Mouse (Mus musculus) kidney, embryonic 14.5 days (tissue): ENCODE results near the gene Gpd2. TPM values are rescaled to one million over a fixed set of nuclear protein-coding genes. Genes with fewer than 3 reads are reported as not detected.

Experiments used
- ATAC-seq: fragments of 200-750 bp; cut with Nextera tagmentation; 2 replicates; pipeline ENCODE4 v1.8.0; 2017; ENCODE audit warnings: moderate number of reproducible peaks, mild to moderate bottlenecking, moderate TSS enrichment, moderate library complexity; ENCODE audit not compliant: low FRiP score, low TSS enrichment
- H3K27ac ChIP-seq: fragments of 300-500 bp; sonication (generic); 2 replicates; pipeline ENCODE4 v1.5.1; 2014; ENCODE audit warnings: low read depth, mild to moderate bottlenecking, low read length, moderate library complexity, mixed read lengths
- H3K27me3 ChIP-seq: fragments of 300-500 bp; sonication (generic); 2 replicates; pipeline ENCODE4 v1.6.1; 2014; ENCODE audit warnings: mild to moderate bottlenecking, low read length; ENCODE audit not compliant: control insufficient read depth, insufficient read depth
- H3K36me3 ChIP-seq: fragments of 300-500 bp; sonication (generic); 2 replicates; pipeline ENCODE4 v1.6.1; 2014; ENCODE audit warnings: low read length, mixed read lengths; ENCODE audit not compliant: control insufficient read depth, insufficient read depth
- H3K4me1 ChIP-seq: fragments of 300-500 bp; sonication (generic); 2 replicates; pipeline ENCODE4 v1.6.1; 2014; ENCODE audit warnings: low read length, mixed read lengths; ENCODE audit not compliant: control insufficient read depth, insufficient read depth
- H3K4me2 ChIP-seq: fragments of 300-500 bp; sonication (generic); replicated peaks from 2 replicates; pipeline ENCODE4 v1.6.1; 2014; ENCODE audit warnings: low read depth, mild to moderate bottlenecking, low read length
- H3K4me3 ChIP-seq: fragments of 300-500 bp; sonication (generic); 2 replicates; pipeline ENCODE4 v1.5.1; 2014; ENCODE audit warnings: mild to moderate bottlenecking, low read length
- H3K9ac ChIP-seq: fragments of 300-500 bp; sonication (generic); 2 replicates; pipeline ENCODE4 v1.6.1; 2014; ENCODE audit warnings: low read depth, mild to moderate bottlenecking, low read length, moderate library complexity
- H3K9me3 ChIP-seq: fragments of 300-500 bp; sonication (generic); 2 replicates; pipeline ENCODE4 v1.6.1; 2016; ENCODE audit warnings: low read length; ENCODE audit not compliant: control insufficient read depth
- WGBS: fragments of 180-500 bp; shearing (Covaris S2); extraction: QIAGEN DNeasy Blood & Tissue Kit; methylation state at CpG from one replicate; pipeline ENCODE4 v1.1.7; 2014; 5-methylcytosine and 5-hydroxymethylcytosine counted together
- polyA plus RNA-seq: library from polyadenylated mRNA; unstranded; fragments of >200 nt; fragmentation: Nextera tagmentation; extraction: Ambion mirVana; gene quantifications from 2 replicates; pipeline ENCODE4 v1.2.1, GENCODE M21; 2014

Gene Gpd2
- polyA plus RNA-seq, 1 experiment from 2014 or later: 19.7 TPM

DNA sequence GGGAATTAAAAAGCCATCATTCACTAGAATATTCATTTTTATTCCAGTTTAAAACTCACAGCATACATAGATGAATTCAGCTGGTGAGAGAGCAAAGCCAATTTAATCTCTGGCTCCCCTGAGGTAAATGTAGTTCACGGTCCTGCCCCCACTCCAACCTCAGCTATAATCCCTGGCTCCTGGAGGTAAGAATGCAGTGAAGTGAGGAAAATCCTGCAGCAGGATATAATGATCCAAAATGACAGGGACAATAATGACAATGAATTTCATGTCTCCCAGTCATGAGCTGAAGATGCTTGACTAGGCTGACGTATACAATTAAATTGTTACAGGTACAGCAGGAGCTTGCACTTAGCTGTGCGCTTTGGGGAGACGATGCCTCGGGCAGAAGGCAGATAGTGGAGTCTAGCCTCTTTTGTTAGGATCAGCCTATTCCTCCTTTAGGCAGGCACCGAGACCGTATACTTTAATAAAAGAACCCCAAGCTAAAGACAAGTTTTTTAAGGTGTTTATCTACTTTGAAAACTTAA lies 74.9 kb downstream of the Gpd2 start:
- no peaks in the 10 kb centered on the region for H3K36me3 ChIP-seq
- no peak for ATAC-seq
- H3K4me1 ChIP-seq: no peaks in the 10 kb centered on the region
- no peak overlapping the region for H3K4me2 ChIP-seq
- WGBS: 59% methylated on average over 7 of the region's 7 CpGs
- H3K27me3 ChIP-seq: no peaks in the 10 kb centered on the region
- no peak overlapping the region for H3K4me3 ChIP-seq
- H3K9me3 ChIP-seq: no peaks in the 10 kb centered on the region
- H3K9ac ChIP-seq: no peak overlapping the region
- no peak overlapping the region for H3K27ac ChIP-seq

DNA sequence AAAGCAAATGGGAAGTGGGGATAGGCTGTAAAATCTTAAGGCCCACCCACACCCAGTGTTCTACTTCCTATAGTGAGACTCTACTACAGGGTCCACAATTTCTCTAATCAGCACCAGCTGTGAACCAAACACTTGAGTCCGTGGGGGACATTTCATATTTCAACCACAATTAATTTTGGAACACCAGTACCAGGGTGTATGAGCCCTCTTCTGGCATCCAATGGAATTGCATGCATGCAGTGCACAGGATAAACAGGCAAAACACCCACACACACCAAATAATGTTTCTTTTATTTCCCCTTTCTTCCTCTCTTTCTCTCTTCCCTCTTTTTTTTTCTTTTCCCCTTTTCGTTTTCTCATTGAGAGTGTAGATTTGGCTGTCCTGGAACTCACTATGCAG lies 78.6 kb downstream of the Gpd2 start:
- H3K36me3 ChIP-seq: no peaks in the 10 kb centered on the region
- H3K27me3 ChIP-seq: no peaks in the 10 kb centered on the region
- H3K9me3 ChIP-seq: no peaks in the 10 kb centered on the region
- H3K9ac ChIP-seq: no peak overlapping the region
- no peaks in the 10 kb centered on the region for H3K4me1 ChIP-seq
- H3K27ac ChIP-seq: no peak overlapping the region
- no peak for ATAC-seq
- H3K4me2 ChIP-seq: no peak overlapping the region
- 67% methylated on average over 2 of the region's 2 CpGs for WGBS
- H3K4me3 ChIP-seq: no peak overlapping the region

- Histone ChIP-seq H3K36me3 (no peaks in the 10 kb centered on the region), H3K9me3 (no peaks in the 10 kb centered on the region), H3K4me1 (no peaks in the 10 kb centered on the region), H3K4me2 (no peak overlapping the region), H3K27ac (no peak overlapping the region), H3K27me3 (no peaks in the 10 kb centered on the region), H3K4me3 (no peak overlapping the region), H3K9ac (no peak overlapping the region)
- no peak for ATAC-seq
- 67% methylated on average over 3 of the region's 3 CpGs for WGBS
Observed at GRCm38 (mm10) chr2:57318336-57318735, 80.9 kb downstream of the Gpd2 start.

- no peaks in the 10 kb centered on the region for H3K36me3 ChIP-seq
- ATAC-seq: no peak
- H3K4me3 ChIP-seq: no peak overlapping the region
- H3K9me3 ChIP-seq: no peaks in the 10 kb centered on the region
- WGBS: 89% methylated on average over 8 of the region's 8 CpGs
- no peaks in the 10 kb centered on the region for H3K27me3 ChIP-seq
- no peaks in the 10 kb centered on the region for H3K4me1 ChIP-seq
- H3K4me2 ChIP-seq: no peak overlapping the region
- no peak overlapping the region for H3K27ac ChIP-seq
- H3K9ac ChIP-seq: no peak overlapping the region
Observed at GRCm38 (mm10) chr2:57326091-57326490, 88.7 kb downstream of the Gpd2 start.

DNA sequence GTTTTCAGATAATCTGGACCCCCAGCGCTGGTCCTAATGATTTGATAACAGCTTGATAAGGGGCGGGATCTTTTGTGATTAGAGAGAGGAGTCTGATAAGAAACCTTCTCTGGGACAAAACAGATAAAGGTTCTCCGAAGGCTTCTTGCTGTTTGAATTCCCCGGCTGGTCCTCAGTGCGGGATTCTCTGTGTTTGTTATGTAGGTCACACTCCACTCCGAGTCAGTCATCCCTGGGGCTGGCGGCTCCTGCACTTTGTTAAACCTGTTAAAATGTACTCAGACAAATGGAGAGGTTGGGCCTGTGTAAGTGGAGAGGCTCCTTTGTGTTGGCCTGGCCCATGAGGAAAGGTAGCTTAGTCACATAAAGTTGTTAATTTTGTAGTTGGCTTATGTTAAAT lies 91.9 kb downstream of the Gpd2 start:
- no peak for ATAC-seq
- 82% methylated on average over 7 of the region's 7 CpGs for WGBS

GRCm38 (mm10) chr2:57330812-57331211 lies 93.4 kb downstream of the Gpd2 start:
- Histone ChIP-seq H3K4me1 (no peaks in the 10 kb centered on the region), H3K4me3 (no peak overlapping the region), H3K9me3 (no peaks in the 10 kb centered on the region), H3K27me3 (no peaks in the 10 kb centered on the region), H3K4me2 (no peak overlapping the region), H3K36me3 (no peaks in the 10 kb centered on the region), H3K9ac (no peak overlapping the region), H3K27ac (no peak overlapping the region)
- WGBS: 63% methylated on average over 3 of the region's 3 CpGs
- no peak for ATAC-seq

More for the DNA sequence above, 91.9 kb downstream of the Gpd2 start:
- Histone ChIP-seq H3K27me3 (no peaks in the 10 kb centered on the region), H3K4me3 (no peak overlapping the region), H3K9me3 (no peaks in the 10 kb centered on the region), H3K27ac (no peak overlapping the region), H3K4me2 (no peak overlapping the region), H3K36me3 (no peaks in the 10 kb centered on the region), H3K9ac (no peak overlapping the region), H3K4me1 (no peaks in the 10 kb centered on the region)

- H3K9me3 ChIP-seq: no peaks in the 10 kb centered on the region
- H3K27me3 ChIP-seq: no peaks in the 10 kb centered on the region
- H3K36me3 ChIP-seq: no peaks in the 10 kb centered on the region
- no peak overlapping the region for H3K4me2 ChIP-seq
- no peak overlapping the region for H3K27ac ChIP-seq
- WGBS: 87% methylated on average over 8 of the region's 8 CpGs
- no peak overlapping the region for H3K4me3 ChIP-seq
- H3K4me1 ChIP-seq: no peaks in the 10 kb centered on the region
- ATAC-seq: no peak
- no peak overlapping the region for H3K9ac ChIP-seq
Observed at GRCm38 (mm10) chr2:57331266-57331665, 93.8 kb downstream of the Gpd2 start.

- H3K27me3 ChIP-seq: no peaks in the 10 kb centered on the region
- H3K9ac ChIP-seq: no peak overlapping the region
- no peak for ATAC-seq
- H3K4me1 ChIP-seq: no peaks in the 10 kb centered on the region
- H3K4me3 ChIP-seq: no peak overlapping the region
- H3K27ac ChIP-seq: no peak overlapping the region
- H3K36me3 ChIP-seq: no peaks in the 10 kb centered on the region
- 87% methylated on average over 6 of the region's 6 CpGs for WGBS
- H3K9me3 ChIP-seq: no peaks in the 10 kb centered on the region
- H3K4me2 ChIP-seq: no peak overlapping the region
Observed at GRCm38 (mm10) chr2:57333481-57333880, 96.0 kb downstream of the Gpd2 start.

- no peak for ATAC-seq
- H3K27ac ChIP-seq: no peak overlapping the region
- no peak overlapping the region for H3K4me2 ChIP-seq
- no peak overlapping the region for H3K4me3 ChIP-seq
- no peaks in the 10 kb centered on the region for H3K36me3 ChIP-seq
- H3K9ac ChIP-seq: no peak overlapping the region
- WGBS: 93% methylated on average over 15 of the region's 15 CpGs
- H3K4me1 ChIP-seq: no peaks in the 10 kb centered on the region
- no peaks in the 10 kb centered on the region for H3K27me3 ChIP-seq
- H3K9me3 ChIP-seq: no peaks in the 10 kb centered on the region
Observed at GRCm38 (mm10) chr2:57335397-57335796, 98.0 kb downstream of the Gpd2 start.
